Mouse (Mus musculus): Measurements from ENCODE around the gene Tmem33.

Gene Tmem33

DNA sequence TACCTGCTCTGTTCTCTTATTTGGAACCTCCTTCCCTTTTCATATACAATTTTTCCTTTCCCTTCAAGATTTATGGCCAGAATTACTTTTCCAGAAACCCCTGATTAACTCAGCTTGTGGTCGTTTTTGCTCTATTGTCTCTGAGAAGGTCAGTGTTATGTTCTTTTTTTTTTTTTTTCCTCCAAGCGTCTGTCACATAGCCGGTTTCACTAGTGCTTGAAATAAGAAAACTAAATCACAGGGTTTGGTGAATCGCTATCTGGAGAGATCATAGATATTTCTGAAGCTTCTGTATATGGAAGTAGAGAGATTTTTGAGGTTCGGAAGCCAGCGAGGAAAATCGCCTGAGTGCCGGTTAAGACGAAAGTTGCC, 220 bp upstream of the Tmem33 start:
- DNase-seq, result no peak

DNA sequence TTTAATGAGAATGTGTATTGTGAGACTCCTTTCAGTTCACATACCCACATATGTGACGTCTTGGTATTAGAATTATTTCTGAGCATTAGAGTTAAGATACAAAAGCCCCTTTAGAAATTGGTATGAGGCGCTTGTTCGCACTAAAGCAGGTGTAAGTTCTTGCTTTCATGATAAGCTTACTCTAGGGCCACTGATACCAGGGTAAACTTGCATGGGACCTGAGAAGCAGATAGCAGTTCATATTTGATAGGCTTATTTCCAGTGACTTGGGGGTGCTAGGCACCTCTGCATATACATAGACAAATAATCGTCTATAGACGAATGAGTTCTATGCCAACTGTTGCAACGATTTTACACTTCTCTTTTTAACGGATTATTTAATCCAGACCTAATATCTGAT, 2.6 kb downstream of the Tmem33 start:
- no peak for DNase-seq

DNA sequence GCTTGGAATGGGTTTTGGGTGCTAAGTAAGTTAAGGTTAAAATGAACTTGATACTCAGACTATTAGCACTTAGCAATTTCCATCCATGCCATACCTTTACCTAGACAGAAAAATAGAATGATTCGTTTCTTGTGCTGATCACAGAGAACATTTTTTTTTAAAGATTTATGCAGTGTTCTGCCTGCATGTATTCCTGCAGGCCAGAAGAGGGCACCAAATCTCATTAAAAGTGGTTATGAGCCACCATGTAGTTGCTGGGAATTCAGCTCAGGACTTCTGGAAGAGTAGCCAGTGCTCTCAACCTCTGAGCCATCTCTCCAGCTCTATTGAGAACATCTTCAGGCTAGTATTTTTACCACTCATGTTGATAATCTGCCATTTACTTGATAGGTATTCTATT, 5.7 kb downstream of the Tmem33 start:
- DNase-seq, result no peak

DNA sequence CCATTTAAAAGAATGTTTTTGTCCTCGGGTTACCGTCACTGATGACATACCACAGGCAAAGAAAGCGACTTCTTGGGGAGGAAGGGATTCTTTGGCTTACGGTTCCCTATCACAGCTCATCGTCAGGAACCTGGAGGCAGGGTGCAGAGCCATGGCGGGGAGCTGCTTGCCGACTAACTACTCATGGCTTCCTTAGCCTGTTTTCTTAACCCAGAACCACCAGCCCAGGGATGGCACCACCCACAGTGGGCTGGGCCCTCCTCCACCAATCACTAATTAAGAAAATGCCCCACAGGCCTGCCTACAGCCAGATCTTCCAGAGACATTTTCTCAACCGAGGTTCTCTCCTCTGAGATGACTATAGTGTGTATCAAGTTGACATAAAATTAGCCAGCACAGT, 8.9 kb downstream of the Tmem33 start:
- no peak for DNase-seq

DNA sequence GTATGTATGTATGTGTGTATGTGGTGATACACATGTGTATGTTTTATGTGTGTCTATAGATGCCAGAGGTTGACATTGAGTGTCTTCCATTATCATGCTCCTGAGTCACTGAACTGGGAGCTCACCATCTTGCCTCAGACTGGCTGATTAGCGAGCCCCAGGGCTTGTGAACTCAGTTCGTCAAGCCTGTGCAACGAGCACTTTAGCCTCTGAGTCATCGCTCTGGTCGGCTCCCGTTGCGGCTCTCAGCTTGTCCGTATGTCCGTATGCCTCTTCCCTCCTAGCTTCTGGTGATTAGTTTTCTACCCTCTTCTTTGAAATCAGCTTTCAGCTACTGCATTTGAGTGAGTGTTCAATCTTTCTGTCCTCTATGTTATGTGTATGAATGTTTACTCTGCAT, 19.0 kb downstream of the Tmem33 start:
- no peak for DNase-seq

DNA sequence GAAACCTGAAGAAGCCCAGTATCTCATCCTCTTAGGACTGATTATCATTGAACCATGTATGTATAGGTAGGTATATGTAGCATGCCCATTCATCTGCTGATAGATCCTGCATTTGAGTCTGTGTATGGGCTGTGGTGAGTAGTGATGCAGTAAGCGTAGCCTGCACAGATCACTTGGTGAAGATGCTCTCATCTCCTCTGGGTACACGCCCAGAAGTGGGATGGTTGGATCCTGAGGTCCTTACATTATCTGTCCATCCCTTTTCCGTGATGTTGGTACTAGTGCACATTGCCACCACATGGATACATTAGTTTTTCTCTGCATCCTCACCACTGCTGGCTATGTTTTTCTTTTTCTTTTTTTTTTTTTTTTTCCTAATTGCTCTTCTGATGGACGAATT, 19.5 kb downstream of the Tmem33 start:
- no peak for DNase-seq

DNA sequence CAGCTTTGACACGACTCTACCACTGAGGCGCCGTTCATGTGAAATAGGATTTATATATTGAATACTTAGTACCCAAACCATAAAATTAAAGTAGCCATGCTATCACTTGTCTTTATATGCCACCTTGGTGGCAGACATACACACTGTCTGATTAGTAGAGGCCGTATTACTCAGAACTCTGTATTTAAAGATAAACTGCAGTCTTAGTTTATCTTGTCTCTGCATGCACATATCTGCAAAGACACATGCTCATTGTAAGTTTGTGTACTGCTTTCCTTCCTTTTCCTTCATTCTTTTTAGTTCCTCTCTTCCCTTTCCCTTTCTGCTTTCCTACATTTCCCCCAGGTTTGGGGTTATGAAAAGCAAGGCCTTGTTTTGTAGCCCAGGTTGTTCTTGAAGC, 20.0 kb downstream of the Tmem33 start:
- DNase-seq, result no peak

DNA sequence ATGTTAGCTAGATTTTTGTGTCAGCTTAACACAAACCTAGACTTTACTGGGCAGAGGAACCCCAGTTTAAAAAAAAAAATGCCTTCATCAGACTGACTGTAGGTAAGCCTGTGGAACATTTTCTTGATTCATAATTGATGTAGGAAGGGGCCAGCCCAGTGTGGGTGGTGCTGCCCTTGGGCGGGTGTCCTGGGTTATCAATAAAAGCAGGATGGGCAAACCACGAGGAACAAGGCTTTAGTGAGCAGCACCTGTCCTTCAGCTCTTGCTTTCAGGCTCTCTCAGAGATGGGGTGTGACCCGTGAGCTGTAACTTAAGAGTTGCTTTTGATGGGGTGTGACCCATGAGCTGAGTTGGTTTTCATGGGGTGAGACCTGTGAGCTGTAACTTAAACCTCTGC, 34.7 kb downstream of the Tmem33 start:
- no peak for DNase-seq

DNA sequence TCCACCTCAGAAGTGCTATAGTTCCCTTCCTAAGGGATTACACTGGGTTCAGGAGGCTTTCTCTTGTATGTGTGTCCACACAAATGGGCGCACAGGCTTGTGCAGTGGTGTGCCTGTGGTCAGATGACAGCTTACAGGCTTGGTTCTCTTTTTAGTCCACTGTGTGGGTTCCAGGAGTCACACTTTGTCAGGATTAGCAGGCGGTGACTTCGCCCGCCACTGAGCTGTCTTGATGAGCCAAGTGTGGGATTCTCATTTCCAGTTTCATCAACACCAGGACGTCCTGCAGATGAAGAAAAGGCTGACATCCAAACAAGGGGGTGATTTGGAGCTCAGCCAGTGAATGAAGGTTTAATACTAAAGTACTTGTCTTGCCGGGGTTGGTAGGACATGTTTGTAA, 35.3 kb downstream of the Tmem33 start:
- DNase-seq, result no peak

DNA sequence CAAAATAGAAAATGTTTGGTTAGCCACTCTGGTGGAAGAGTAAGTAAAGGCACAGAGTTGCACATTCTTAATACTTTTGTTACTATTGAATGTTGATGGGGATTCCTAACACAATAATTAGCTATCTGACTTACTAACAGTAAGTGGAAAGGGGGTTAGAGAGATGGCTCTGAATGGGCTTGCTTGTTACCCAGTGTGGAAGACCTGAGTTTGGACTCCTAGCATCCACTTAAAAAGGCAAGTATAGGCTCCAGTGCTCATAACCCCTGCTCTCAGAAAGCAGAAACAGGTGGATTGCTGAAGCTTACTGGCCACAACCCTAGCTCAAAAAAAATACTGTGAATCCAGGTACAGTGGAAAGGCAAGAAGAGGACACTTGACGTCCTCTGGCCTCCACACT, 35.8 kb downstream of the Tmem33 start:
- DNase-seq, result no peak

DNA sequence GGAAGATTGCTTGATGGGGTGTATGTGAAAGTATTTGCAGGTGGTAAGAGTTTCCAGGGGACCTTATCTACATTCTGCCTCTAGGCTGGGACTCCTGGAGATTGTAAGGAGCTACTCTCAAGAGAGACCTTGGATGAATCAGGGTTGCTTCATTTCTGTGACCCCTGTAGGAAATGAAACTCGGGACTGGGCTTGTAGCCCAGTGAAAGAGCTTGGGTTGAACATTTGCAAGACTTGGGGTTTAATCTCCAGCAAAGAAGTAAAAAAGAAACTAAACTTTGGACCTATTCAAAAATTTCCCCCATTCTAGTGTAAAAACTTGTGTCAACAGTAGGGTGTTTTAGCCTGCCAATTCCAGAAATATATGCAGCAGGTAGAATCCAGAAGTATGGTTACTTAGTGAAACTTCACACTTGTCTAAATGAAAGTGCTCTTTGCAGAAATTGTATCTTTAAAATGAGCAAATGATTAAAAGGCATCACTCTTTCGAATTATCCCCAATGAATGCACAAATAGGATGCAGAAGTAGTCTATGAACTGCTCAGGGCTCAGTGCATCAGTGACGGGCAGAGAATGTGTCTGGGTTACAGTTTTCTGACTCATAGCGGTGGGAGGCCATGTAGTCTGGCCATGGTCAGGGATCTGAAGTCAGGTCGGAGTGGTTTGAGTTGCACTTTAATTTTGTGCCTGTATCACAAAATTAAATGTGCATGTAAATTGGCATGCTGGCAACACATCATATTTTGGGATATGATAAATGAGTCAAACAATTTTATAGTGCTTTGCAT, 36.9 kb downstream of the Tmem33 start:
- no peak for DNase-seq

DNA sequence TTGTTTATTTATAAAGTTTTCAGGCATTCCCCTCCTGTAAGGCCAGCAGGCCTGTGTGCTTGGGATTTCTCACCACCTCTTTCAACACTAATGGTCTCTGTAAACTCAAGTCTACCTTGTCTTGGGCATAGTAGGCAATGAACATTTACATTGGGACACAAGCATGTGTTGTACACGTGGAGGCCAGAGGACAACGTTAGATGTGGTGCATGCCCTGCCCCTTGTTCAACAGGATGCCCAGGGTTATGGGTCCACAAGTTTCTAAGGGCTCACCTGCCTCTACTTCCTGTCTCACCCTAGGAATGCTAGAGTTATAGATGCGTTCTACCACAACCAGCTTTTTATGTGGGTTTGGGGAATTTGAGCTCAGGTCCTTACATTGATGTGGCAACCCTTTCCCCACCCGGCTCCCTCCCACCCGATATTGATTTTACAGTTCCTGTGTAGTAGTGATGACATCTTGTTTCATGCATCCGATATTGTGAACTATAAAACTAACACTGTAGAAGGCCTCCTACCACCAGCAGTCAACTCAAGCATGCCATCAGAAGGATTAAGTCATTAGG, 39.6 kb downstream of the Tmem33 start:
- DNase-seq, result no peak

DNA sequence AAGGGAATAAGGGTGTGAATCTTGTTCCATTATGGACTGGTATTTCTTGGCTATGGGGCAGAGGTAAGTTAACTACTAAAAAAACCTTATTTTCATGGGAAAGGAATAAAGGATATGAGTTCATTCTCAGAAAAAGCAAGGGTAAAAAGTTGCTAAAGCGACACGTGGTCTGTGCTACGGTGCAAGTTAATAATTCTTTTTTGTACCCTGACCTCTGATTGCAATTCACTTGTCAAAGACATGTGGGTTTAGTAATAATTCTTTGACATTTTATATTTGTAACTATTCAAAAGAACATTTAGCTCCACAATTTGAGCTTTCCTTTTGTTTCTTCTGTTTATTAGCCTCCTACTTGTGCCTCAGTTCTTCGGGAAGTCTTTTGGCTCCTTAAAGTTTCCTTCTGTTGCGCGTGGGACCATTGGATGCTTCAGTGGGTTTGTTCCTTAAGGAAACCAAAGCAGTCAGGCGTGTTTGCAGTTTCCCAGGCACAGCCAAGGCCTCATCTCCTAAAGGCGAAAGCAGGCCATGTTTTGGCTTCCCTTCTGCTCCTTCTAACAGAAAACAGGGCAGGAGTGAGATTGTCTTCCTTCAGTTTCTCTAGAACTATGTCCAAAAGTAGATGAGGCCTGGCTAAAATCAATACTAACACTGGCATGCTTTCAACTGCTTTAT, 40.7 kb downstream of the Tmem33 start:
- DNase-seq, result no peak

DNA sequence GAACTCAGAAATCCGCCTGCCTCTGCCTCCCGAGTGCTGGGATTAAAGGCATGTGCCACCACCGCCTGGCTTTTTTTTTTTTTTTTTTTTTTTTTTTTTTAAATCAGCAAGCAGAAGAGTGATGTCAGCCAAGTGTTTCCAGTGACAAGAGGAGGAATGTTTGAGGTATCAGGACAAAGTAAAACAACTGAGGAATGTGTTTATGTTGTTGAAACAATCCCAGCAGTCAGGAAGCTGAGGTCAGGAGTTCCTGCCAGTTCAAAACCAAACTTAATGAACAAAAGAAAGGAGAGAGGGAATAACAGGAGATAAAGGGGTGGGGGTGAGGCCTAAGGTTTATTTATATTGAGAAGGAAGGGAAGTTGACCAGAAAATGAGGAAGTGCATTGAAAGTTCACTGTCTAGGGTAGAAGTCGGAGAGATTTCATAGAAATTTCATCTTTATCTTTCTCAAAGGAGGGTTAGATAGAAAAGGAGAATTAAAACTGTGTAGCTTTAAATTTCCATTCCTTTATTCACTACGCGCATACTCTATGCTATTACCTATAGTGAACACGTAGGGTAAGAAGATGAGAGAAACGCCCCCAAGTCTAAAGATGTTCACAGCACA, 41.5 kb downstream of the Tmem33 start:
- DNase-seq, result no peak

DNA sequence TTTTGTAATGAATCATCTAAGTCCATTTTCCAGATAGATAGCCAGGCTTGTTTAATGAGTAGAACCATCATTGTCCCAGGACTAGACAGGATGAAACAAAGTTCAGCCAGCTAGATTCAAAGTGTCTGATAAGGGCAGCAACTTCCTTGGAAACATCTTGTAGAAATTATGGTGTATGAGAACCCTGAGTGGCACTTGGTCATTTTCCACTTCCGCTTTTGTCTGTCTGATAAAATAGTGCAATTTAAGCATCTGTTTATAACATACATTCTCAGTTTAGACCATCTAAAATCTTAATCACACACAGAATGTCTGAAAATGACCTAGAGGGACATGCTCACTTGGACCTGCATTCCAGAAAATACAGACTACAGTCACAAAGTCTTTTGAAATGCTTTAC, 43.5 kb downstream of the Tmem33 start:
- no peak for DNase-seq

DNA sequence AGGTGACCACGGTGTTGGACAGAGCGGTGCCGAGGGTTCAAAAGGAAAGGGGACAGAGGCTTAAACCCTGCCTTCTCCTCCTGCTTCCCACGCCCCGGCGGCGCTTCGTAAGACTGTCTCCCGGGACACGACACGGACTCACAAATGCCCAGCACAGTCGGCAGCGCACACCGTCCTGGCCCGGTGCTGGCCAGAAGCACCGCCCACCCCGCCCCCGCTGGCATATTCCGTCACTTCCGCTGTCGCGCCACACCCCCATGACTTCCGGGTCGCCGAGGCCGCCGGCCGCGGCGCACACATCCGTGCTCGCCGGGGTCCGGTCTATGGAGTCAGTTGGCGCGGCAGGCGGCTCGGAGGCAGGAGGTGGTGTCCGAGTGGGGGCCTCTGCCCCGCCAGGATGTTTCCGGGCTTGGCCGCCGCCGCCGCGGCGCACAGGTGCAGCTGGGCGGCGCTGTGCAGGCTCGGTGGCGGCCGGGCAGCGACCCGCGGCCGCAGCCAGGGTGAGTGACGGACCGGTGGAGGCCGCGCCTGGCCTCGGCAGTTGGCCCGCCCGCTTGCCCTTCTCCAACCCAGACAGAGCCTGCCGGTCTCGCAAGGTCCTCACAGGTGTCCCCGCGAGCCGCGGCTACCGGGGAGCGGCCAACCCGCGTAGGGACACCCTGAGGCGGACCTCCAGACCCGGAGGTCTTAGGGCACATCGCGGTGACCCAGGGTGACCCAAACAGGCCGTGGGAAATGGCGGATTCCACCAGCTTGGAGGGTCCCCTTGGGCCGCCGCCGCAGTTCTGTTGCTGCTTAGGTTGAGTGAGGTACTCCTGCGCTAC, 46.5 kb downstream of the Tmem33 start, which contains the start of gene Slc30a9:
Gene Slc30a9 (plus strand): TSS at position 258 of the 824 bp plus-strand sequence.
- peak; percentile 95 for DNase-seq

DNA sequence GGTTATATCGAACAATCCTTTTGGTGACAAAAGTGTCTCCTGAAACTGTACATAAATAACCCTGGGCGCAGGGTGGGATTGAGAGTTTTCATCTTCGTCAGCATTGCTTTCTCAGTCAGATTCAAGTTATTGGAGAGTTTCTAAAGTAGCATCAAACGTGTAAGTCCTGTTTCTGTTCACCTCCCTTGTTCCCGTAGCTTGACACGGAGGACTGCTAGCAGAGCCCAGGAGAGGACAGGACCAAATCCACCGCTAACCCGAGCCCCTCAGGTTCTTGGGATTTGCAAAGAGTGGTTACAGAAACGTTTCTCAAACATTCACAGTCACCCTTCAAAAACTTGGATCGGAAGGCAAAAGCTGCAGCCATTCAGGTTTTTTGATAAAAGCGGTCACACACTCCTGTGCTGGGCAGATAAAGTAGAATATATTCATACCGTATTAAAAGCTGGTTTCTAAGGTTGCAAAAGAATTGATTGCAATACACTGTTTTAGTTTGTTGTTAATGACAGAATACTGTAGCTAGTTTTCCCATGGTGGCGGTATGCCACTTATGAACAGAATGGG, 47.4 kb downstream of the Tmem33 start:
- DNase-seq, result no peak

DNA sequence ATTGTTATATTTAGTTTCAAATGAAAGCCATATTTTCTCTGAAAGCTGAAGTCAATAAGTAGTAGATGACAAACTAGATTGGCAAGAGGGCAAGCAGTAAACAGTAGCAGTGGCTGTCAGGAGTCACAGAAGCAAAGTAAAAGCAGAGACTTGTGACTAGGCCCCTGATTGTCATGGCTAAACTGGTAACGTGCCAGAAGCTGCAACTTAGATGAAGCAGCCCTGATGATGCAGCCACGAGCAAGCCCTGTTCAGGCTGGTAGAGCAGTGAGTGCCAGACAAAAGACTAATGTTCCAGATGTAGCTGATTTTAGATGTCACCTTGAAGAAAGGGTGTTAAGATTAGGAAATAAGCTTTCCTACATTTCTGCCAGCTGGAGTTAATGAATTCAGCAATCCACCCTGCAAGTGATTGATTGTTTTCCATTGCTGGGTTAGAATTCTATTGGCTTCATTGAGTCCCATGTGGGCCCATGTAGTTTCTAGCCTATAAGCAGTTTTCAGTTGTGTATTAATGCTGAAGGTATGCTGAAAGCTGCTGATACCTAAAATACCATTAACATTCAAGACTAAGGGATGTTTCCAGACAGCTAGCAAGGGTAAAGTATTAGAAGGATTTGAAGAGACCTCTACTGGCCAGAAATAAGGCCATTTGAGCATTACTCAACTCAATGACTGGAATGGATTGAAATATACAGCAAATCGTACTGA, 51.6 kb downstream of the Tmem33 start:
- no peak for DNase-seq

DNA sequence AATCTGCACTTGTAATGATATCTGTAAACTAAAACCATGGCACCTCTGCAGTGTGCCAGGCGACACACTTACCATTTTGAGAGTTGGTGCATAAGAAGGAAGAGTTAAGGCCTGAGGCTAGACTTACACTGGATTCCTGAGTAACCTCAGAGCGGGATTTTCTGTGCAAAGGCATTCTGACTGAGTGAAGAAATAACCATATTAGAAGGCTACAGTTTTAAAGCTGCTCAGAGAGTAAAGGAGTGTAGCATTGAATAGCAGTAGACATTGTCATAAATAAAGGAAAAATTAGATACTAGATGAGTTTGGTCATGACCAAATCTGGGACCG, 52.1 kb downstream of the Tmem33 start:
- DNase-seq, result no peak

DNA sequence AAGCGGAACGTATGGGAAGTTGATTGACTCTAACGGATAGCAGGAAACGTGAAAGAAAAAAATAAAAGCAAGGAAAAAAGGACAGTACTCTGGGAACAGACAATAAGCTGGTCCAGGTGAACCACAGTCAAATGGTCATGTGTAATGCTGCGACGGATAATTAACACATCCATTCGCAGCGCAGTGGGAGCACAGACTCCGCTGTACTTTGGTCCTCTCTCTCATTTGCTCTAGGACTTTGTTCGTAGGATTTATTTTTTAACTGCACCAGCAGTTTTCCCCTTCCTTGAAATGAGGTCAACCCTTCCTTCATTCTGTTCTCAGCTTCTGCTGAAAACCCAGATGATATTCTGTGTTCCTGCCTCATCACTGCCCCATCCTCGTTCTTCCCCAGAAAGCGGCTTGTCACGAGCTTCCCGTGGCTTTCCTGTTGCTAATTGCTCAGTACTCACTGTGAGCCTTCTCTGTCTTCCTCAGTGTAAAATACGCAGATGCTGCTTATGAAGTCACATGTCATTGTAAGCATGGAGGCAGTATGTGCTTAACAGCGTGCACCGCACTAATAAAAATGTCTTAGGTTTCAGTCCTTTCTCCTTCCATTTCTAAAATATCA, 61.4 kb downstream of the Tmem33 start:
- no peak for DNase-seq

DNA sequence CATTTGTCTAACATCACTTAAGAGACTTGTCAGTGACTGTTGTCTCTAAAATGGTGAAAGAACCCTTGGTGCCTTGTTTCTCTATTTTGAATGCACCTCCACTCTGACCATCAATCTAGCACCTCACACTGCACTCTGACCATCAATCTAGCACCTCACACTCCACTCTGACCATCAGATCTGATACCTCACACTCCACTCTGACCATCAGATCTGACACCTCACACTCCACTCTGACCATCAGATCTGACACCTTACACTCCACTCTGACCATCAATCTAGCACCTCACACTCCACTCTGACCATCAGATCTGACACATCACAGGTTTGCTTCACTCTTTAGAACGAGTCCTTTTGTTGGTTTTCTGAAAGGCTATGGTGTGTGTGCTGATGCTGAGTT, 63.7 kb downstream of the Tmem33 start:
- DNase-seq, result no peak

DNA sequence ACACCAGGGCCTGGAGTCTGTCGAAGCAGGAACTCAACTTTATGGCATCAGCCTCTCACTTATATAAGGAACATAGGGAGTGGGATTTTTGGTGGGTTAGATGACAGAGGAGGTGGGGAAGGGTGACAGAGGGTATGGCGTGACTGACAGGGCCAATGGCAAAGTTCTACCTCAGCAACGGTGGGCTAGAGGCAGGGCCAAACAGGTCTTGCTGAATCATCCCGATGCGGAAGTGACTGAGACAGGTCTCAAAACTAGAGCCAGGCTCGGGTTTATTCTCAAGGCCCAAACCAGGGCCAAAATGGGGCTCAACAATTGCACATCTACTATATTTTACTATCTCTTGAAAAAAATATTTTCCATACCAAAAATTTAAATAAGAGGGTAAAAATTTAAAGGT, 80.4 kb downstream of the Tmem33 start:
- DNase-seq, result no peak
